Comparison of ENCODE assay signal across 8 mouse cellular contexts in the genomic region with DNA sequence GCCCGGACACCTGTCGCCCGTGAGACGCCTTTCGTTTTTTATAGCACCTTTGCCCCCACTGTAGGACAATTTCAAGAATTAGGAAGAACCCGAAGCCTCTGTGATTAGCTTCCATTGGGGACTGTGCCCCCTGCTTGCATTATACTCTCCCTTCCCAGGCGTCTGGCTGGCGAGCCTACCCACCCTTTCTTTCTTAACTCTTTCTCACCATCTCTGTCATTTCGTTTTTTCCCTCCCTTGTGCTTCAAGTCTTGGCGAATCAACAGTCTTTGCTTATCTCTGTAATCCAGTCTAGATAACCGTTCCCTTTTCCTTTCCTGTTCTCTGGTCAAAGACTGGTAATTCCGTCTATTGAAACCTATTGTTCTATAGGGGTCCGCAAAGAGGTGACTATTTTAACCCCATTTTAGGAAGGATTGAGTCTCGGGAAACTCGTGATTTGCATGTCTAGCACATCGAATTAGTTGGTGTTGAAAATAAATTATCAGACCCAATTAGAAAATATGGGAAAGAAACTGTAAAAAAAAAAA. TPM values are rescaled to one million over a fixed set of nuclear protein-coding genes. Genes with fewer than 3 reads are reported as not detected.
A peak's percentile ranks its signal among the peaks of the same experiment; 100 is the strongest.
DNase-seq lines count a peak whose midpoint lies in the region; ATAC-seq and TF ChIP-seq lines count a peak whose summit lies in the region.

No protein-coding gene starts in this region.

- no peaks in the 10 kb centered on the region for H3K9me3 ChIP-seq in erythroblast, embryonic 14.5 days (ENCODE audit: control insufficient read depth, low read length)
- H3K9me3 ChIP-seq in limb, embryonic 15.5 days: no peaks in the 10 kb centered on the region
- H3K9me3 ChIP-seq in stomach, embryonic 16.5 days (replicated peaks; ENCODE audit: control insufficient read depth, low read length): no peaks in the 10 kb centered on the region

- H3K4me2 ChIP-seq in limb, embryonic 15.5 days: peak overlapping the region; percentile 66
- peak overlapping the region; percentile 82 for H3K4me2 ChIP-seq in stomach, embryonic 16.5 days (ENCODE audit: low read depth, low read length)

- ATAC-seq in limb, embryonic 15.5 days (ENCODE audit: insufficient number of reproducible peaks, low FRiP score, low TSS enrichment, low read depth): peak; percentile 26; the same call in 1 of the 2 replicates
- ATAC-seq in stomach, embryonic 16.5 days (ENCODE audit: insufficient read depth, low FRiP score): peak; percentile 11; the same call in 1 of the 2 replicates
- ATAC-seq in frontal cortex, adult (ENCODE audit: low TSS enrichment): no peak

- H3K9ac ChIP-seq in limb, embryonic 15.5 days: peak overlapping the region; percentile 61
- peak overlapping the region; percentile 92 for H3K9ac ChIP-seq in stomach, embryonic 16.5 days (ENCODE audit: low read length)

- H3K27ac ChIP-seq in testis, adult 2 months (ENCODE audit: control insufficient read depth, insufficient read depth, low read depth, low read length): peak overlapping the region; percentile 76
- peak overlapping the region; percentile 92 for H3K27ac ChIP-seq in limb, embryonic 15.5 days
- H3K27ac ChIP-seq in stomach, embryonic 16.5 days (ENCODE audit: low read length): peak overlapping the region; percentile 88

- no peak for TF ChIP-seq POLR2A in testis, adult 2 months (IDR thresholded peaks at IDR 0.05; ENCODE audit: control insufficient read depth, low read depth, low read length)

- no peak for DNase-seq in testis, postnatal 10 days (ENCODE audit: low spot score)
- DNase-seq in adrenal gland, adult 8-10 months: no peak
- no peak for DNase-seq in cerebellum, adult 9-11 months

- H3K27me3 ChIP-seq in testis, adult 2 months (ENCODE audit: control insufficient read depth, insufficient read depth, low read length): no peaks in the 10 kb centered on the region
- no peaks in the 10 kb centered on the region for H3K27me3 ChIP-seq in erythroblast, embryonic 14.5 days (ENCODE audit: control insufficient read depth)
- no peaks in the 10 kb centered on the region for H3K27me3 ChIP-seq in limb, embryonic 15.5 days
- H3K27me3 ChIP-seq in stomach, embryonic 16.5 days (ENCODE audit: control insufficient read depth, insufficient read depth, low read length): no peaks in the 10 kb centered on the region

- TF ChIP-seq CTCF in testis, adult 2 months (IDR thresholded peaks at IDR 0.05; ENCODE audit: control insufficient read depth, insufficient read depth, insufficient replicate concordance, low read depth, low read length): no peak

- under 1% methylated on average over 16 of the region's 16 CpGs for WGBS in limb, embryonic 15.5 days
- WGBS in stomach, embryonic 16.5 days: under 1% methylated on average over 16 of the region's 16 CpGs

- peak overlapping the region; percentile 100 for H3K4me3 ChIP-seq in testis, adult 2 months (ENCODE audit: control insufficient read depth, low read depth, low read length)
- H3K4me3 ChIP-seq in erythroblast, embryonic 14.5 days (replicated peaks): peak overlapping the region; percentile 98
- H3K4me3 ChIP-seq in limb, embryonic 15.5 days: peak overlapping the region; percentile 73
- peak overlapping the region; percentile 99 for H3K4me3 ChIP-seq in stomach, embryonic 16.5 days (replicated peaks; ENCODE audit: low read length)

- peaks cover 1% of the 10 kb centered on the region for H3K36me3 ChIP-seq in testis, adult 2 months (ENCODE audit: control insufficient read depth, insufficient read depth, low read length)
- peaks cover 34% of the 10 kb centered on the region for H3K36me3 ChIP-seq in erythroblast, embryonic 14.5 days (ENCODE audit: control insufficient read depth)
- peaks cover 25% of the 10 kb centered on the region for H3K36me3 ChIP-seq in limb, embryonic 15.5 days
- H3K36me3 ChIP-seq in stomach, embryonic 16.5 days (ENCODE audit: control insufficient read depth, insufficient read depth, low read length): no peaks in the 10 kb centered on the region

- H3K4me1 ChIP-seq in testis, adult 2 months (ENCODE audit: control insufficient read depth, insufficient read depth, low read length): peaks cover 4% of the 10 kb centered on the region
- H3K4me1 ChIP-seq in erythroblast, embryonic 14.5 days (ENCODE audit: control insufficient read depth): peaks cover 33% of the 10 kb centered on the region
- peaks cover 23% of the 10 kb centered on the region for H3K4me1 ChIP-seq in limb, embryonic 15.5 days
- peaks cover 19% of the 10 kb centered on the region for H3K4me1 ChIP-seq in stomach, embryonic 16.5 days (ENCODE audit: control insufficient read depth, insufficient read depth, low read length)

RNA-seq across cellular contexts. Expression of a gene that starts 0.6 kb away (rescaled TPM):
- polyA plus RNA-seq in testis, adult 2 months (2012; rRNA removed): 18.5 and 22.2 TPM in 2 replicates
- polyA plus RNA-seq in erythroblast, embryonic 14.5 days (2012): 0.93 and 1.0 TPM in 2 replicates
- polyA plus RNA-seq in limb, embryonic 15.5 days (2015; fragmentation: Nextera tagmentation; extraction: Ambion mirVana): 23.3 and 25.3 TPM in 2 replicates
- 17.8 and 20.6 TPM in 2 replicates for polyA plus RNA-seq in stomach, embryonic 16.5 days (2015; fragmentation: Nextera tagmentation; extraction: Ambion mirVana)
- total RNA-seq in adrenal gland, adult 8-10 months (2022): 10 to 100 TPM; 24.0 to 34.5 (median 28.7) TPM

RNA-seq across cellular contexts. Expression of a gene that starts 0.7 kb away (rescaled TPM):
- 3.3 and 3.4 TPM in 2 replicates for polyA plus RNA-seq in testis, adult 2 months (2012; rRNA removed)
- polyA plus RNA-seq in erythroblast, embryonic 14.5 days (2012): 0.05 and 0.23 TPM in 2 replicates
- 26.4 and 26.9 TPM in 2 replicates for polyA plus RNA-seq in limb, embryonic 15.5 days (2015; fragmentation: Nextera tagmentation; extraction: Ambion mirVana)
- 27.8 and 30.0 TPM in 2 replicates for polyA plus RNA-seq in stomach, embryonic 16.5 days (2015; fragmentation: Nextera tagmentation; extraction: Ambion mirVana)
- total RNA-seq in adrenal gland, adult 8-10 months (2022): 10 to 100 TPM; 19.8 to 24.6 (median 22.1) TPM

RNA-seq across cellular contexts. Expression of a gene that starts 16.2 kb away (rescaled TPM):
- 0.36 and 0.49 TPM in 2 replicates for polyA plus RNA-seq in testis, adult 2 months (2012; rRNA removed)
- not detected in 2 replicates for polyA plus RNA-seq in erythroblast, embryonic 14.5 days (2012)
- not detected in 2 replicates for polyA plus RNA-seq in limb, embryonic 15.5 days (2015; fragmentation: Nextera tagmentation; extraction: Ambion mirVana)
- polyA plus RNA-seq in stomach, embryonic 16.5 days (2015; fragmentation: Nextera tagmentation; extraction: Ambion mirVana): not detected in 2 replicates
- total RNA-seq in adrenal gland, adult 8-10 months (2022): not detected

RNA-seq across cellular contexts. Expression of a gene that starts 53.3 kb away (rescaled TPM):
- polyA plus RNA-seq in testis, adult 2 months (2012; rRNA removed): 423 and 429 TPM in 2 replicates
- 12.9 and 15.8 TPM in 2 replicates for polyA plus RNA-seq in erythroblast, embryonic 14.5 days (2012)
- polyA plus RNA-seq in limb, embryonic 15.5 days (2015; fragmentation: Nextera tagmentation; extraction: Ambion mirVana): 590 and 660 TPM in 2 replicates
- 531 and 636 TPM in 2 replicates for polyA plus RNA-seq in stomach, embryonic 16.5 days (2015; fragmentation: Nextera tagmentation; extraction: Ambion mirVana)
- 100 to 1,000 TPM; 278 to 323 (median 310) TPM for total RNA-seq in adrenal gland, adult 8-10 months (2022)

RNA-seq across cellular contexts. Expression of a gene that starts 57.3 kb away (rescaled TPM):
- polyA plus RNA-seq in testis, adult 2 months (2012; rRNA removed): 0.67 and 1.2 TPM in 2 replicates
- polyA plus RNA-seq in erythroblast, embryonic 14.5 days (2012): 0.01 and 0.07 TPM in 2 replicates
- polyA plus RNA-seq in limb, embryonic 15.5 days (2015; fragmentation: Nextera tagmentation; extraction: Ambion mirVana): 13.3 and 15.0 TPM in 2 replicates
- polyA plus RNA-seq in stomach, embryonic 16.5 days (2015; fragmentation: Nextera tagmentation; extraction: Ambion mirVana): 26.6 and 30.7 TPM in 2 replicates
- 10 to 100 TPM; 15.1 to 41.9 (median 31.5) TPM for total RNA-seq in adrenal gland, adult 8-10 months (2022)
